Mouse (Mus musculus): ENCODE results near the gene Psph. TPM values are rescaled to one million over a fixed set of nuclear protein-coding genes. Genes with fewer than 3 reads are reported as not detected.
"Not testable (repeated sequence)": the region's sequence is repeated elsewhere in the genome, so short reads cannot be mapped to it uniquely, and the experiment has no call there.

The Psph gene
- polyA plus RNA-seq, 1 experiment = 7.9 TPM

DNA sequence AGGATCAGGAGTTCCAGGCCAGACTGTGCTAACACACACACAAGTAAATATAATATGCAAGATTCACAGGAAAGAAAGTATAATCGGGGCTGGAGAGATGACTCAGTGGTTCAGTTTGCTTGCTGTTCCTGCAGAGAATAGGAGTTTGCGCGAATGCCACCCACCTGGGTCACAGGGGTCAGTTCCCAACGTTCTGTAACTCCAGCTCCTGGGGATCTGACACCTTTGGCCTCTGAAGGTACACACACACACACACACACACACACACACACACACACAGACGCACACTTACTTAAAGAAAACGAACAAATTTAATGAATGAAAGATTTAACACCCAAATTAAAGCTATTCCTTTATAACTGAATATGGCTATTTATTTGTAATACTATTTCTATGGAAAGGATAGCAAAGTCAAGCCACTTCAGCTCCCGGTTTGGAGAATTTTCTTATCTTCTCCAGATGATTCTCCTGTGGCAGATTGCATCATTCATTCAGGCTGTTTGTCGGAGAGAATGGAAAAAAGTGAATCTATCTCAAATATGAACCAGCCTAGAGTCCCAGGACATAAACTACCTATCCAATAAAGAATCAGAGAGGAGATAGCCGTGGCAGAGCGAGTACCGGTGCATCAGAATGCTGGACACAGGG is 8.8 kb downstream of the Psph start:
- Histone ChIP-seq H3K27ac (ENCODE audit: insufficient read depth, low read depth, low read length) (no peak overlapping the region), H3K4me3 (ENCODE audit: insufficient read depth, low read length) (peak overlapping the region; percentile 64), H3K4me1 (ENCODE audit: control insufficient read depth, insufficient read depth, low read length) (peaks cover 5% of the 10 kb centered on the region)
- TF ChIP-seq POLR2A (IDR thresholded peaks at IDR 0.05; ENCODE audit: borderline replicate concordance, low read depth, low read length) (no peak), CTCF (IDR thresholded peaks at IDR 0.05; ENCODE audit: low read depth, low read length) (no peak)

DNA sequence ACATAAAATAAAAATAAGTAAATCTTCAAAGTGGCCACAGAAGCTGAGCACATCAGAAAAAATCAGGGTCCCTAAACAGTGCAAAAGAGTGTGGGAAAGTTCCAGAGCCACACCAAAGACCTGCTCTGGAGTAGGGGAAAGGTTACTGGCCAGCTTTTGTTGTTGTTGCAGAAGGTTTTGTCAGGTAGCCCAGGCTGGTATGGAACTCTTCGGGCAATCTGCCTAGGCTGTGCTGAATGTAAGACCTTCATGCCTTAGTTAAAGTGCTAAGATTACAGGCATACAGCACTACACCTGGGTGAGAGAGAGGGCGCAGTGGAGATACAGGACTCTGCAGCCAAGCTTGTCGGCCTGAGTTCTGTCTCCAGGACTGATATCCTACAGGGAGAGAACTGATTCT is 12.6 kb downstream of the Psph start:
- Histone ChIP-seq H3K4me1 (ENCODE audit: control insufficient read depth, insufficient read depth, low read length) (peaks cover 5% of the 10 kb centered on the region), H3K4me3 (ENCODE audit: insufficient read depth, low read length) (no peak overlapping the region), H3K27ac (ENCODE audit: insufficient read depth, low read depth, low read length) (no peak overlapping the region)
- no peak for TF ChIP-seq CTCF (IDR thresholded peaks at IDR 0.05; ENCODE audit: low read depth, low read length)
- no peak for TF ChIP-seq POLR2A (IDR thresholded peaks at IDR 0.05; ENCODE audit: borderline replicate concordance, low read depth, low read length)

DNA sequence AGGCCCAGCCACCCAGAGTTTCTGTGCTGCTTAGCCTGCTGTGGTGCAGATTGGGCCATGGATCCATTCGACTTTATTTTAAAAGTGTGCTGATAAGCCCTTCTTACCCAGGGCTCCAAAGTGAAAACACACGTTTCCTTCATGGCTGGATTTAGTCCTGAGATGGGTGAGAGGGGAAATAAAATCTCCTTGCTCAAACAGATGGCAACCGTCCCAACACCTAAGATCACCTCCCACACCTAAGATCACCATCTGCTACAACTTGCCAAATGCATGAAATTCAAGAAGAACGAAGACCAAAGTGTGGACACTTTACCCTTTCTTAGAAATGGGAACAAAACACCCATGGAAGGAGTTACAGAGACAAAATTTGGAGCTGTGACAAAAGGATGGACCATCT is 13.9 kb downstream of the Psph start:
- not testable (repeated sequence) for H3K27ac ChIP-seq (ENCODE audit: insufficient read depth, low read depth, low read length); H3K4me1 ChIP-seq (ENCODE audit: control insufficient read depth, insufficient read depth, low read length); H3K4me3 ChIP-seq (ENCODE audit: insufficient read depth, low read length)

DNA sequence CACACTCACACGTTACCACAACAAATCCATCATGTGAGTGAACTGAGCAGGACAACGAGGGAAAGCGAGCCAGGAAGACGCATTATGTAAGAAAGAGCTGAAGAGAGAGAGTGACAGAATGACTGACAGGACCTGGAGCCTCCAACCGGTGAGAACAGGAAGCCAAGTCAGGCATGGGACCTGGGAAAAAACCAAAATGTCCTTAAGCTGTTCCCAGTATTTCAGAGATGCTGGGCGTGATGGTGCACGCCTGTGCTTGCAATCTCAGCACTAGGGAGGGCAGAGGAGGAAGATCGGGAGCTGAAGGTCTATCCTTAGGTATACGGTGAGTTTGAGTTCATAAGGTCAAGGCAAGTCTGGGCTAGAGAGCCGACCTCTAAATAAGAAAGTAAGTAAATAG is 14.8 kb downstream of the Psph start:
- Histone ChIP-seq H3K4me3 (ENCODE audit: insufficient read depth, low read length) (no peak overlapping the region), H3K27ac (ENCODE audit: insufficient read depth, low read depth, low read length) (no peak overlapping the region), H3K4me1 (ENCODE audit: control insufficient read depth, insufficient read depth, low read length) (no peaks in the 10 kb centered on the region)
- no peak for TF ChIP-seq POLR2A (IDR thresholded peaks at IDR 0.05; ENCODE audit: borderline replicate concordance, low read depth, low read length)
- no peak for TF ChIP-seq CTCF (IDR thresholded peaks at IDR 0.05; ENCODE audit: low read depth, low read length)

DNA sequence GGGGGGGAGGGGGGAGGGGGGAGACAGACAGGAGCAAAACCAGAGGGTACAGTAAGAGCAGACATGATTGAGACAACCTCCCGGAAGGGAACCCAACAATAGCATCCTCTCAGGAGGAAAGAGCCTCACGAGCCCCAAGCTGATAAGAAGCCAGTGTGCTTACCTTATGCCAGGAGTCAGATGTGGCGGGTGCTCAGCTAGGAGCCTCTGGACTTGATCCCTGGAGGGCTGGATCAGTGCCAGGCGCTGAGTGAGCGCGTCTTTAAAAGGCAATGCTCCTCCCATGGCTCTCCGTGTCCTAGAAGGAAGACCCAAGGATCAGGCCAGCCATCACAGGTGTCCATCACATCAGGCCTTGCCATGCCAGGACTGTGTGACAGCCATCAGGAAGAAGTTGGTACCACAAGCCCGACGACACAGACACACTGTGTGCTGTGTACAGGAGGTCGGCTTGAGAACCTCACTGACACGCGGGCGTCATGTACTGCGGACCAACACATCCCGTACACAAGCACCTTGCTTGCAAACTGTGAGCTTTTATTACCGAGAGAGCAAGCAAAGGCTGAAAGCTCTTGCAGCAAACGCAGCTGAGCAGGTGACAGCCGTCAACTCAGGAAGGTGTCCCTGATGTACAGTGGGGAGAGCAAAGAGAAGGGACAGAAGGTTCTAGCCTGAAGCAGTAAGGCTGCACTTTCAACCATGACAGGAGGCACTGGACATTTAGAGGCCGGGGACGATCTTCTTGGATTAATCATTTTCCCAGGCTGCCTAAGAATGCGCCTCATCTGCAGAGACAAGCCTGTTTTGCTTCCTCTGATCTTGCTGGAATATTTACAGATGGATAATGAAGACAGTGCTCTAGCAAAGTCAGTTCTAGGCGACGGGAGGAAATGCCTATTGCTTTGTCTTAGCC is 16.6 kb downstream of the Psph start:
- Histone ChIP-seq H3K4me1 (ENCODE audit: control insufficient read depth, insufficient read depth, low read length) (no peaks in the 10 kb centered on the region), H3K4me3 (ENCODE audit: insufficient read depth, low read length) (no peak overlapping the region), H3K27ac (ENCODE audit: insufficient read depth, low read depth, low read length) (no peak overlapping the region)
- TF ChIP-seq POLR2A (IDR thresholded peaks at IDR 0.05; ENCODE audit: borderline replicate concordance, low read depth, low read length) (no peak), CTCF (IDR thresholded peaks at IDR 0.05; ENCODE audit: low read depth, low read length) (no peak)

DNA sequence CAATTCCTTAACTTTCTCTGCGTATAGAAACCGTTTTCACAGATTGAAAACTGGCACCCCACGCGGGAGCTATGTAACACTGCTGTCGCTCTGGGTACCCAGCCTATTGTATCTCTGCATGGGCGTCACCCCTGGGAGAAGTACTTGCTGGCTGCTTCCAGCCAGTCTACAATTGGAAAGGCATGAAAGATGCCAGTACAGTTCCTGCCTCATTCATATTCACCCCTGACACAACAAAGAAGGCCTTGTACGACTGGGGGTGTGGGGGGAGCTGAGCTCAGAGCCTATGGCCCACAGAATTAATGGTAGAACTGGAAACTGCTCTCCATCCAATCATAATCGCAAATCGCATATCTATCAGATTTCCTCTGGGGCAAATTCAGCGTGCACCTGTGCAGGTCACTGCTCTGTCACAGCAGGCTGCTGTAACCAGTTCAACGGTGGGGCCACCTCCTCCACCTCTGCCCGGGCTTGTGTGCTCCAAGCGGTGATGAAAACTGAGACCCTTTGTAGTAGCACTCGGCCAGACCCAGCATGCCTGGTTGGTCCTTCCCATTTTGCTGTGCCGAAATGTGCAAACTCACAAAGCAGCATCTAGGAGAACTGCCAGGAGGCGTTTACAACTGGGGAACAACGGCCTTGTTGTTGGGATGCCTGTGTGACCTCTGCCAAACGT is 25.2 kb downstream of the Psph start:
- H3K4me3 ChIP-seq (ENCODE audit: insufficient read depth, low read length) = no peak overlapping the region
- TF ChIP-seq POLR2A (IDR thresholded peaks at IDR 0.05; ENCODE audit: borderline replicate concordance, low read depth, low read length) (no peak), CTCF (IDR thresholded peaks at IDR 0.05; ENCODE audit: low read depth, low read length) (no peak)
- no peaks in the 10 kb centered on the region for H3K4me1 ChIP-seq (ENCODE audit: control insufficient read depth, insufficient read depth, low read length)
- no peak overlapping the region for H3K27ac ChIP-seq (ENCODE audit: insufficient read depth, low read depth, low read length)

DNA sequence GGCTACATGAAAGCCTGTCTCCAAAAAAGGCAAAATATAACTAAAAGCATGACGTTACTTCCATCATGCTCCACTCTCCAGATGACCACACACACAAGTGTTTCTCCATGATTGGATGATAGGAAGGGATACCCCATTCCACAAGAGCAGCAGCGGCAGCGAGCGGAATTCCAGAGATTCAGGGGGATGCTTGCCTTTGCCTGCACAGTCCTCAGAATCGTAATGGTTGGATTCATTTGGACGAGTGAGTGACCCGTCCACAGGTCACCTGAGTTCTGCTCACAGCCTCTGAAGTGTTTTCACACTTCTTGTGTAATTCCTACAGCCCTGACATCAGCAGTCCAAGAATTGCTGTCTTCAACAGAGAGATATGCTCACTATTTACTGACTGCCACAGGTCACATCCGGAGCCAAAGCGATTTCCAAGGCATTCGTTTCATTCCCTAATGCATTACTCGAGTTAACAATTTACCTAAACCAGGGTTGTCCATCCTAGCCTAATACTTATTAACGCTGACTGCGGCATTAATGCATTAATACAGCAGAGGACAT is 27.2 kb downstream of the Psph start:
- Histone ChIP-seq H3K4me1 (ENCODE audit: control insufficient read depth, insufficient read depth, low read length) (no peaks in the 10 kb centered on the region), H3K4me3 (ENCODE audit: insufficient read depth, low read length) (no peak overlapping the region), H3K27ac (ENCODE audit: insufficient read depth, low read depth, low read length) (no peak overlapping the region)
- TF ChIP-seq POLR2A (IDR thresholded peaks at IDR 0.05; ENCODE audit: borderline replicate concordance, low read depth, low read length) = no peak
- TF ChIP-seq CTCF (IDR thresholded peaks at IDR 0.05; ENCODE audit: low read depth, low read length) = no peak

DNA sequence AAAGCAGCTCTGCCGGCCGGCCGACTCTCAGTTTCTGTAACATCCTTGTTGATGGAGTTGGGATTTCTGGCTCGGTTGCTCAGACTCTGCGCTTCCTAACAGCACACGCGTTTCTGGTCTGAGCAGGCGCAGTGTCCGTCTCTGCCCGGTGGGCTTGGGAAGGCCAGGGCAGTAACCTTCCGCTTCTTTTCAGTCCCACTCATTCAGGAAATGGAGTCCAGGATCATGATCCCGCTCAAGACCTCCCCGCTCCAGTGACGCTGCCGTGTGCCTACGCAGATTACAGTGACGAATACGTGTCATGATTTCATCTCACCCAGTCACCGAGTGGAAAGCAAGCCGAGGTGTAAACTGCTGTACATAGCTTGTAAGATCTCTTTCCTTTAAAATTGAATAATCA is 30.4 kb downstream of the Psph start:
- Histone ChIP-seq H3K27ac (ENCODE audit: insufficient read depth, low read depth, low read length) (no peak overlapping the region), H3K4me1 (ENCODE audit: control insufficient read depth, insufficient read depth, low read length) (no peaks in the 10 kb centered on the region), H3K4me3 (ENCODE audit: insufficient read depth, low read length) (no peak overlapping the region)
- TF ChIP-seq CTCF (IDR thresholded peaks at IDR 0.05; ENCODE audit: low read depth, low read length) (no peak), POLR2A (IDR thresholded peaks at IDR 0.05; ENCODE audit: borderline replicate concordance, low read depth, low read length) (no peak)

DNA sequence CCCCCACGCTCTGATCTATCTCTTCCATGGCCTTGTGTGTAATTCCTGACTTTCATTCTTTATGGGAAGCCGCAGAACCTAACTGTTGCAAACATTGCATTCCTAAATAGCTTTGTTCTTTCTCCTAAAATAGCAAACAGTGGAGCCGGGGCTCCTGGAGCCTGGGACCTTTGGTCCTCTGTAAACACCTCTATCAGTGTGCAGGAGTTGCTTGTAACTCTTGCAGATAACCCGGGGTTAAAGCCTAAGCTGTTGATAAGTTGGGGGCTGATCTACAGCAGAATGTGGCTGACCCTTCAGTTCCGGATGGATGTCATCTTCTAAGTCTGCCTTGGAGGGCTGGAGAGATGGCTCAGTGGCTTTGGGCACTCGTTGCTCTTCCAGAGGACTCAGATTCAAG is 43.2 kb downstream of the Psph start:
- no peak for TF ChIP-seq CTCF (IDR thresholded peaks at IDR 0.05; ENCODE audit: low read depth, low read length)
- TF ChIP-seq POLR2A (IDR thresholded peaks at IDR 0.05; ENCODE audit: borderline replicate concordance, low read depth, low read length) = no peak
- Histone ChIP-seq H3K27ac (ENCODE audit: insufficient read depth, low read depth, low read length) (no peak overlapping the region), H3K4me1 (ENCODE audit: control insufficient read depth, insufficient read depth, low read length) (no peaks in the 10 kb centered on the region), H3K4me3 (ENCODE audit: insufficient read depth, low read length) (no peak overlapping the region)
